Mouse (Mus musculus): ENCODE results near the gene Gm8237. TPM values are rescaled to one million over a fixed set of nuclear protein-coding genes. Genes with fewer than 3 reads are reported as not detected.
"Not testable (repeated sequence)": the region's sequence is repeated elsewhere in the genome, so short reads cannot be mapped to it uniquely, and the experiment has no call there.

Gene Gm8237
- polyA plus RNA-seq (2016; fragmentation: Nextera tagmentation; extraction: Ambion mirVana) = 0.19 and 0.45 TPM in 2 replicates

GRCm38 (mm10) chr14:5880241-5880640, at the start of gene Gm8237:
TSS of gene Gm8237 (minus strand) at chr14:5880382.
- DNase-seq (ENCODE audit: low spot score) = peak; percentile 33
- peak within 1 kb of the TSS; percentile 57 for H3K4me3 ChIP-seq
- not testable (repeated sequence) for H3K27me3 ChIP-seq (replicated peaks; ENCODE audit: low read depth, poor library complexity, severe bottlenecking); H3K36me3 ChIP-seq (replicated peaks); H3K4me1 ChIP-seq; H3K9me3 ChIP-seq; H3K27ac ChIP-seq (replicated peaks)
- under 1% methylated on average over 22 of the region's 22 CpGs for WGBS

- not testable (repeated sequence) for H3K27ac ChIP-seq (replicated peaks); H3K36me3 ChIP-seq (replicated peaks); H3K27me3 ChIP-seq (replicated peaks; ENCODE audit: low read depth, poor library complexity, severe bottlenecking); H3K4me3 ChIP-seq; H3K4me1 ChIP-seq; DNase-seq (ENCODE audit: low spot score); H3K9me3 ChIP-seq
- WGBS = 82% methylated on average over 7 of the region's 7 CpGs
Measured at GRCm38 (mm10) chr14:5923276-5923675, 43.1 kb upstream of the Gm8237 start.

- not testable (repeated sequence) for DNase-seq (ENCODE audit: low spot score); H3K27ac ChIP-seq (replicated peaks); H3K4me3 ChIP-seq; H3K36me3 ChIP-seq (replicated peaks); H3K4me1 ChIP-seq; H3K9me3 ChIP-seq; H3K27me3 ChIP-seq (replicated peaks; ENCODE audit: low read depth, poor library complexity, severe bottlenecking)
- WGBS = 78% methylated on average over 4 of the region's 4 CpGs
Measured at GRCm38 (mm10) chr14:5918330-5918942, 38.3 kb upstream of the Gm8237 start.

- H3K27me3 ChIP-seq (replicated peaks; ENCODE audit: low read depth, poor library complexity, severe bottlenecking); H3K9me3 ChIP-seq; H3K27ac ChIP-seq (replicated peaks); DNase-seq (ENCODE audit: low spot score); H3K36me3 ChIP-seq (replicated peaks); H3K4me3 ChIP-seq; H3K4me1 ChIP-seq: not testable (repeated sequence)
- WGBS = 90% methylated on average over 2 of the region's 2 CpGs
Measured at GRCm38 (mm10) chr14:5913701-5914100, 33.5 kb upstream of the Gm8237 start.

GRCm38 (mm10) chr14:5879791-5880190, 391 bp downstream of the Gm8237 start:
- H3K4me1 ChIP-seq; H3K27me3 ChIP-seq (replicated peaks; ENCODE audit: low read depth, poor library complexity, severe bottlenecking); H3K27ac ChIP-seq (replicated peaks); H3K36me3 ChIP-seq (replicated peaks); H3K9me3 ChIP-seq: not testable (repeated sequence)
- DNase-seq (ENCODE audit: low spot score) = peak; percentile 39
- under 1% methylated on average over 25 of the region's 28 CpGs for WGBS
- peak overlapping the region; percentile 57 for H3K4me3 ChIP-seq

GRCm38 (mm10) chr14:5879136-5879535, 1.0 kb downstream of the Gm8237 start:
- WGBS = 11% methylated on average over 7 of the region's 11 CpGs
- peak; percentile 68 for DNase-seq (ENCODE audit: low spot score)
- H3K36me3 ChIP-seq (replicated peaks); H3K4me1 ChIP-seq; H3K27me3 ChIP-seq (replicated peaks; ENCODE audit: low read depth, poor library complexity, severe bottlenecking); H3K27ac ChIP-seq (replicated peaks); H3K4me3 ChIP-seq; H3K9me3 ChIP-seq: not testable (repeated sequence)

- not testable (repeated sequence) for H3K27me3 ChIP-seq (replicated peaks; ENCODE audit: low read depth, poor library complexity, severe bottlenecking); H3K4me1 ChIP-seq; DNase-seq (ENCODE audit: low spot score); H3K27ac ChIP-seq (replicated peaks); H3K4me3 ChIP-seq; H3K36me3 ChIP-seq (replicated peaks); H3K9me3 ChIP-seq
- 86% methylated on average over 3 of the region's 3 CpGs for WGBS
Measured at GRCm38 (mm10) chr14:5855911-5856310, 24.3 kb downstream of the Gm8237 start.

GRCm38 (mm10) chr14:5830229-5830628, 50.0 kb downstream of the Gm8237 start, which contains the start of gene Gm3424:
TSS of gene Gm3424 (minus strand) at chr14:5830329.
- DNase-seq (ENCODE audit: low spot score); H3K27ac ChIP-seq (replicated peaks); H3K9me3 ChIP-seq; H3K4me3 ChIP-seq; H3K4me1 ChIP-seq; H3K36me3 ChIP-seq (replicated peaks); H3K27me3 ChIP-seq (replicated peaks; ENCODE audit: low read depth, poor library complexity, severe bottlenecking): not testable (repeated sequence)
- no CpG with 5 or more reads among the region's 3 CpGs for whole genome bisulfite sequencing

GRCm38 (mm10) chr14:5812699-5813356, 67.4 kb downstream of the Gm8237 start:
- H3K36me3 ChIP-seq (replicated peaks); H3K4me3 ChIP-seq; H3K4me1 ChIP-seq; H3K27me3 ChIP-seq (replicated peaks; ENCODE audit: low read depth, poor library complexity, severe bottlenecking); H3K27ac ChIP-seq (replicated peaks); H3K9me3 ChIP-seq; DNase-seq (ENCODE audit: low spot score): not testable (repeated sequence)
- no CpG with 5 or more reads among the region's 47 CpGs for WGBS

Other genes starting within 250 kb of the Gm8237 start
- not detected in 2 replicates for gene Gm8265, start 247.4 kb downstream of the Gm8237 start, polyA plus RNA-seq (2016; fragmentation: Nextera tagmentation; extraction: Ambion mirVana)
- gene Gm9603, start 192.9 kb downstream of the Gm8237 start, polyA plus RNA-seq (2016; fragmentation: Nextera tagmentation; extraction: Ambion mirVana) = not detected in 2 replicates
- gene Gm3373, start 138.8 kb downstream of the Gm8237 start, polyA plus RNA-seq (2016; fragmentation: Nextera tagmentation; extraction: Ambion mirVana) = 0.14 TPM in 1 of 2 replicates, not detected in the other
- gene Gm3383, start 72.4 kb downstream of the Gm8237 start, polyA plus RNA-seq (2016; fragmentation: Nextera tagmentation; extraction: Ambion mirVana) = 0.67 and 1.2 TPM in 2 replicates
- gene Gm3424, start 50.1 kb downstream of the Gm8237 start, polyA plus RNA-seq (2016; fragmentation: Nextera tagmentation; extraction: Ambion mirVana) = not detected in 2 replicates
- gene Gm3248, start 81.4 kb upstream of the Gm8237 start, polyA plus RNA-seq (2016; fragmentation: Nextera tagmentation; extraction: Ambion mirVana) = 0.36 and 0.39 TPM in 2 replicates
- gene Gm3453, start 98.8 kb upstream of the Gm8237 start, polyA plus RNA-seq (2016; fragmentation: Nextera tagmentation; extraction: Ambion mirVana) = not detected in 2 replicates
- gene Gm6337, start 177.9 kb upstream of the Gm8237 start, polyA plus RNA-seq (2016; fragmentation: Nextera tagmentation; extraction: Ambion mirVana) = not detected in 2 replicates
- gene Gm8206, start 213.6 kb upstream of the Gm8237 start, polyA plus RNA-seq (2016; fragmentation: Nextera tagmentation; extraction: Ambion mirVana) = 0.87 and 1.3 TPM in 2 replicates
- 2.9 and 3.1 TPM in 2 replicates for gene Gm3468, start 228.3 kb upstream of the Gm8237 start, polyA plus RNA-seq (2016; fragmentation: Nextera tagmentation; extraction: Ambion mirVana)
- gene Gm3476, start 245.4 kb upstream of the Gm8237 start, polyA plus RNA-seq (2016; fragmentation: Nextera tagmentation; extraction: Ambion mirVana) = not detected in 2 replicates

Data from embryonic facial prominence, embryonic 10.5 days (tissue).